Mouse (Mus musculus): ENCODE results near the gene Rfk. TPM values are rescaled to one million over a fixed set of nuclear protein-coding genes. Genes with fewer than 3 reads are reported as not detected.

Gene Rfk
- polyA plus RNA-seq (2012; rRNA removed), result 25.3 and 31.6 TPM in 2 replicates

GRCm38 (mm10) chr19:17393841-17394591, at the start of gene Rfk:
Gene Rfk (plus strand): TSS chr19:17394043.

DNA sequence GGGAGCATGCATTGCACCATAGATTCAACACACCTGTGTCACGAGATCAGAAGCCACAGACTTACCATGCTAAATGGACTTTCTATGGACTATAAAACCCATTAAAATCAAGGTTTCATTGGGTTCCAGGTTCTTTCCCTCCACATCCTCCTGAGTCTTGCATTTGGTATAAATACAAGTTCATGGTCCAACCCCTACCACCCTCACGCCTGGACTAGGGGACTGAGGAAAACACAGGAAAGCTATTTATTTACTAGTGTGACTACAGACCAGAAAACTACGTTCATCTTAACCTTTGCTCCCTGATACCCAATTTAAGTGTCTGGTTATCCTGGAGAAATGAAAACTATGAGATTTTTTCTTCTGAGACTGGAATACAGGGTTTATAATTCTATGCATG, 21.1 kb upstream of the Rfk start, which contains the start of gene Gcnt1:
Gcnt1 (minus strand) TSS at position 144 of the 400 bp plus-strand sequence.

Other genes starting within 250 kb of the Rfk start
- gene Gcnt1, start 21.2 kb upstream of the Rfk start, polyA plus RNA-seq (2012; rRNA removed), result 14.5 and 17.6 TPM in 2 replicates

Data from liver, embryonic 14 days (tissue).